Mouse (Mus musculus) duodenum, adult 2 months (tissue): ENCODE measurements around the gene Olfr2. TPM values are rescaled to one million over a fixed set of nuclear protein-coding genes. Genes with fewer than 3 reads are reported as not detected.

ENCODE experiments used
- polyA plus RNA-seq: library from polyadenylated mRNA; depleted of rRNA; stranded (reverse); fragments of >200 nt; gene quantifications from 2 replicates; pipeline ENCODE4 v1.2.3, GENCODE M21; 2012; ENCODE audit warnings: low replicate concordance; rRNA removed

Gene Olfr2
- polyA plus RNA-seq: not detected in 2 replicates

GRCm38 (mm10) chr7:107005972-107006371, at the start of gene Olfr2:
Gene Olfr2, minus strand, starts transcription at chr7:107006072.

DNA sequence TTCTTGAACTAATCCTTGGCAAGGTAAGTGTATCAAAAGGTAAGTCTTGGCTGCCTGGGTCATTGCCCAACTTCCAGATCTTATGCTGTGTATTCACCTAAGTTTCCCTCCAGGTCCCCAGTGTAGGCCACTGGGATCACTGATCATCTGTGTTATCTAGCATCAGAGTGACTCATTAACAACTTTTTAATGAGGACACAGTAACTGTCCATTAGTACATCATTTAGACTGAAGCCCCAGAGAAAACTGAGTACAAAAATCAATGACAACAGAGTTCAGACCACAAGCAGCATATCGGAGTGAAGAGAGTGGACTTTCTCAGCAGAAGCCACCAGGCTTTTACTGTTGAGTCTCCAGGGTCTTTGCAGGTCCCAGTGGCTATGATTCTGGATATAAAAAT, 25.0 kb upstream of the Olfr2 start, which contains the start of gene Olfr713:
Gene Olfr713 (plus strand): TSS at position 301 of the 400 bp plus-strand sequence.

GRCm38 (mm10) chr7:106975353-106975752, 30.5 kb downstream of the Olfr2 start, which contains the start of gene Olfr711:
Gene Olfr711, minus strand, starts transcription at chr7:106975453.

GRCm38 (mm10) chr7:106963837-106964236, 42.0 kb downstream of the Olfr2 start, which contains the start of gene Olfr6:
Gene Olfr6, minus strand, starts transcription at chr7:106963937.

DNA sequence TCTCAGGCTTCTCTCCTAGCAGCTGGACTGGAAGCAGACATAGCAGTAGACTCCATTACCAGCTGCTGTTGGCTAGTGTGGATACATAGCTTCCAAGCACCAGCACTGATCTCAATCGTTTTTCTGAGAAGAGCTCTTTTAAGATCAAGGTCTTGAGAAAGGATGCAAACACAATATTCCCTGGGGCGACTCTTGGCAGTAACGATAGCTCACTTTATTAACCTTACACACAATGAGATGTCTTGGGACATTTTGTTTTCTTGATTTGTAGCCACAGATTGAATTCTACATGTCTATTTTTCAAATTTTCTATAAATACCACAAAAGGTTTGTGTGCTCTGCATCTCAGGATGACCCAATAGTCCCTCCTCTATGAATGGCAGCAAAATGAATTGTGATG, 57.7 kb downstream of the Olfr2 start, which contains the start of gene Olfr710:
Gene Olfr710 (minus strand): TSS at position 101 of the 400 bp plus-strand sequence.

Other genes with a start within 250 kb of the Olfr2 start
- not detected in 2 replicates for gene Olfr699, start 212.9 kb downstream of the Olfr2 start, polyA plus RNA-seq
- gene Olfr700, start 197.2 kb downstream of the Olfr2 start, polyA plus RNA-seq: not detected in 2 replicates
- not detected in 2 replicates for gene Olfr701, start 191.9 kb downstream of the Olfr2 start, polyA plus RNA-seq
- gene Olfr702, start 172.2 kb downstream of the Olfr2 start, polyA plus RNA-seq: not detected in 2 replicates
- gene Olfr703, start 162.7 kb downstream of the Olfr2 start, polyA plus RNA-seq: not detected in 2 replicates
- gene Olfr704, start 142.9 kb downstream of the Olfr2 start, polyA plus RNA-seq: not detected in 2 replicates
- not detected in 2 replicates for gene Olfr705, start 129.2 kb downstream of the Olfr2 start, polyA plus RNA-seq
- gene Olfr706, start 117.9 kb downstream of the Olfr2 start, polyA plus RNA-seq: not detected in 2 replicates
- gene Olfr707, start 104.8 kb downstream of the Olfr2 start, polyA plus RNA-seq: not detected in 2 replicates
- gene Olfr1532-ps1, start 98.1 kb downstream of the Olfr2 start, polyA plus RNA-seq: not detected in 2 replicates
- not detected in 2 replicates for gene Olfr709-ps1, start 73.9 kb downstream of the Olfr2 start, polyA plus RNA-seq
- gene Olfr710, start 57.8 kb downstream of the Olfr2 start, polyA plus RNA-seq: not detected in 2 replicates
- not detected in 2 replicates for gene Olfr6, start 42.1 kb downstream of the Olfr2 start, polyA plus RNA-seq
- gene Olfr711, start 30.6 kb downstream of the Olfr2 start, polyA plus RNA-seq: not detected in 2 replicates
- gene Olfr713, start 25.1 kb upstream of the Olfr2 start, polyA plus RNA-seq: not detected in 2 replicates
- gene Olfr714, start 64.9 kb upstream of the Olfr2 start, polyA plus RNA-seq: not detected in 2 replicates
- not detected in 2 replicates for gene Olfr17, start 87.1 kb upstream of the Olfr2 start, polyA plus RNA-seq
- gene Olfr715b, start 104.3 kb upstream of the Olfr2 start, polyA plus RNA-seq: not detected in 2 replicates
- not detected in 2 replicates for gene Olfr715, start 125.0 kb upstream of the Olfr2 start, polyA plus RNA-seq
- gene Olfr716, start 132.3 kb upstream of the Olfr2 start, polyA plus RNA-seq: not detected in 2 replicates
- not detected in 2 replicates for gene Nlrp14, start 160.9 kb upstream of the Olfr2 start, polyA plus RNA-seq
- not detected in 2 replicates for gene Rbmxl2, start 203.4 kb upstream of the Olfr2 start, polyA plus RNA-seq